Mouse (Mus musculus) liver, embryonic 12.5 days (tissue): Measurements from ENCODE around the gene Ints1. TPM values are rescaled to one million over a fixed set of nuclear protein-coding genes. Genes with fewer than 3 reads are reported as not detected.

ENCODE experiments used
- ATAC-seq: fragments of 200-750 bp; cut with Nextera tagmentation; 2 replicates; pipeline ENCODE4 v1.8.0; 2017; ENCODE audit warnings: moderate number of reproducible peaks, mild to moderate bottlenecking, moderate library complexity
- H3K27ac ChIP-seq: fragments of 300-500 bp; sonication (generic); 2 replicates; pipeline ENCODE4 v1.5.1; 2016; ENCODE audit warnings: mild to moderate bottlenecking
- H3K27me3 ChIP-seq: fragments of 300-500 bp; sonication (generic); replicated peaks from 2 replicates; pipeline ENCODE4 v1.6.1; 2016; ENCODE audit warnings: mild to moderate bottlenecking, moderate library complexity
- H3K36me3 ChIP-seq: fragments of 300-500 bp; sonication (generic); 2 replicates; pipeline ENCODE4 v1.6.1; 2016; ENCODE audit warnings: mild to moderate bottlenecking, moderate library complexity
- H3K4me1 ChIP-seq: fragments of 300-500 bp; sonication (generic); 2 replicates; pipeline ENCODE4 v1.6.1; 2016
- H3K4me2 ChIP-seq: fragments of 300-500 bp; sonication (generic); 2 replicates; pipeline ENCODE4 v1.6.1; 2016; ENCODE audit warnings: mild to moderate bottlenecking, moderate library complexity
- H3K4me3 ChIP-seq: fragments of 300-500 bp; sonication (generic); 2 replicates; pipeline ENCODE4 v1.5.1; 2016; ENCODE audit warnings: mild to moderate bottlenecking, moderate library complexity
- H3K9ac ChIP-seq: fragments of 300-500 bp; sonication (generic); 2 replicates; pipeline ENCODE4 v1.6.1; 2016; ENCODE audit warnings: mild to moderate bottlenecking, moderate library complexity
- H3K9me3 ChIP-seq: fragments of 300-500 bp; sonication (generic); replicated peaks from 2 replicates; pipeline ENCODE4 v1.6.1; 2016; ENCODE audit warnings: mild to moderate bottlenecking, moderate library complexity
- WGBS: fragments of 180-500 bp; shearing (Covaris S2); methylation state at CpG from one replicate; pipeline ENCODE4 v1.1.7; 2016; ENCODE audit not compliant: insufficient replicate concordance; 5-methylcytosine and 5-hydroxymethylcytosine counted together
- polyA plus RNA-seq: library from polyadenylated mRNA; unstranded; fragments of >200 nt; fragmentation: Nextera tagmentation; extraction: Ambion mirVana; gene quantifications from 2 replicates; pipeline ENCODE4 v1.2.1, GENCODE M21; 2016

The Ints1 gene
- polyA plus RNA-seq, 1 experiment from 2014 or later = 21.8 TPM

- H3K27me3 ChIP-seq = no peaks in the 10 kb centered on the region
- ATAC-seq = peak; percentile 82
- no peaks in the 10 kb centered on the region for H3K9me3 ChIP-seq
- H3K27ac ChIP-seq = peak within 1 kb of the TSS; percentile 97
- H3K4me1 ChIP-seq = peaks cover 67% of the 10 kb centered on the region
- peaks cover 25% of the 10 kb centered on the region for H3K36me3 ChIP-seq
- peak within 1 kb of the TSS; percentile 99 for H3K9ac ChIP-seq
- H3K4me3 ChIP-seq = peak within 1 kb of the TSS; percentile 97
- H3K4me2 ChIP-seq = peak within 1 kb of the TSS; percentile 80
- under 1% methylated on average over 92 of the region's 92 CpGs for WGBS
Observed at GRCm38 (mm10) chr5:139791227-139792158, 16.0 kb upstream of the Ints1 start, which contains the start of gene Mafk. Gene Mafk, plus strand, starts transcription at chr5:139791513.

DNA sequence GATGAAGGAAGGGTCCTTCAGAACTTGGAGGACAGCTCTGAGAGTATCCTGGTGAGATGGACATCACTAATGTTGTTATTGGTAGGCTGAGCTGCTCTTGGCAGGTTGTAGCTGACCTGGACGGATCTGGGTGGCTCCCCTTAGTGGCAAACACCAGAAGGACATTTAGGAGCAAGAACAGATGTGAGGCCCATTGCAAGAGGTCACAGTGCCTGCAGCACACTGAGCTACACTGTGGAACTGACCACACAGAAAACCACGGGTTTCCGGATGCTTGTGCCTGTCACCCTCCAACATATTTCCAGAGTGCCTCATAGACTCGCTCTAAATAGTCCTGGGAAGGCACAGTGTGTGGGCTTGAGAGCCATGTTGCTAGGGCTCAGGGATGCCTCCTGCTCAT lies 14.0 kb upstream of the Ints1 start:
- Histone ChIP-seq H3K27ac (peak overlapping the region; percentile 77; the same call in 1 of the 2 replicates), H3K9me3 (no peaks in the 10 kb centered on the region)

GRCm38 (mm10) chr5:139781406-139781805 lies 5.9 kb upstream of the Ints1 start:
- Histone ChIP-seq H3K4me2 (no peak overlapping the region), H3K9ac (no peak overlapping the region), H3K4me3 (no peak overlapping the region), H3K4me1 (peaks cover 10% of the 10 kb centered on the region), H3K36me3 (no peaks in the 10 kb centered on the region), H3K27ac (no peak overlapping the region), H3K27me3 (peaks cover 10% of the 10 kb centered on the region), H3K9me3 (no peaks in the 10 kb centered on the region)
- 77% methylated on average over 8 of the region's 8 CpGs for WGBS
- no peak for ATAC-seq

More for the DNA sequence above, 14.0 kb upstream of the Ints1 start:
- Histone ChIP-seq H3K27me3 (no peaks in the 10 kb centered on the region), H3K9ac (no peak overlapping the region), H3K4me1 (peaks cover 47% of the 10 kb centered on the region), H3K36me3 (peaks cover 5% of the 10 kb centered on the region), H3K4me3 (no peak overlapping the region), H3K4me2 (no peak overlapping the region)
- 35% methylated on average over 4 of the region's 4 CpGs for WGBS
- no peak for ATAC-seq

GRCm38 (mm10) chr5:139776966-139777365 lies 1.5 kb upstream of the Ints1 start:
- no peak overlapping the region for H3K4me3 ChIP-seq
- no peaks in the 10 kb centered on the region for H3K27me3 ChIP-seq
- peaks cover 32% of the 10 kb centered on the region for H3K4me1 ChIP-seq
- H3K27ac ChIP-seq = peak overlapping the region; percentile 36; the same call in 1 of the 2 replicates
- 47% methylated on average over 5 of the region's 5 CpGs for WGBS
- H3K36me3 ChIP-seq = peaks cover 23% of the 10 kb centered on the region
- no peak overlapping the region for H3K9ac ChIP-seq
- no peak for ATAC-seq
- H3K4me2 ChIP-seq = no peak overlapping the region
- no peaks in the 10 kb centered on the region for H3K9me3 ChIP-seq

DNA sequence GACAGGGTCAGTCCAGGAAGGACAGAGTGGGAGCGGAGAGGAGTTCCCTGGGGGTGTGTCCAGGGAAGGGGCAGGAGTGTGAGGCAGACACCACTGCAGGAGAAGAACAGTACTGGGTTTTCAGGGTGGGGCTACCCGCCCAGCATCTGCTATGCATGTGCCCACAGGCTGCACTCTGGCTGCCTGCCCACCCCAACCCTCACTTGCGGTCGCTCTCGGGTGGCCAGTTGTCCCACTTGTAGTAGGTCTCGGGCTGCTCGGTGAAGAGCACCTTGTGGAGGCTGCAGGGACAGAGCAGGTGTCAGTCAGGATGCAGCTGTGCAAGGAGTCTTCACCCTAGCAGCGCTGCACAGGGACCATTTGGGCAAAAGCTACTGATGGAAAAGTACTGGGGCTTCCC lies 7.3 kb downstream of the Ints1 start:
- Histone ChIP-seq H3K4me2 (no peak overlapping the region), H3K27ac (no peak overlapping the region), H3K9me3 (no peaks in the 10 kb centered on the region), H3K9ac (no peak overlapping the region), H3K4me3 (no peak overlapping the region), H3K27me3 (no peaks in the 10 kb centered on the region), H3K4me1 (no peaks in the 10 kb centered on the region), H3K36me3 (peaks cover 100% of the 10 kb centered on the region)
- no peak for ATAC-seq
- WGBS = 85% methylated on average over 8 of the region's 8 CpGs

GRCm38 (mm10) chr5:139764296-139764695 lies 11.2 kb downstream of the Ints1 start:
- Histone ChIP-seq H3K4me3 (no peak overlapping the region), H3K9me3 (no peaks in the 10 kb centered on the region), H3K27ac (no peak overlapping the region), H3K9ac (no peak overlapping the region), H3K36me3 (peaks cover 100% of the 10 kb centered on the region), H3K4me1 (no peaks in the 10 kb centered on the region), H3K4me2 (no peak overlapping the region), H3K27me3 (no peaks in the 10 kb centered on the region)
- 75% methylated on average over 11 of the region's 11 CpGs for WGBS
- ATAC-seq = peak; percentile 30; the same call in 1 of the 2 replicates

- Histone ChIP-seq H3K27ac (no peak overlapping the region), H3K4me1 (peaks cover 12% of the 10 kb centered on the region; the same call in 1 of the 2 replicates), H3K36me3 (peaks cover 100% of the 10 kb centered on the region), H3K9ac (no peak overlapping the region), H3K27me3 (no peaks in the 10 kb centered on the region), H3K9me3 (no peaks in the 10 kb centered on the region), H3K4me3 (no peak overlapping the region), H3K4me2 (no peak overlapping the region)
- ATAC-seq = no peak
- WGBS = 85% methylated on average over 16 of the region's 16 CpGs
Observed at GRCm38 (mm10) chr5:139758096-139758495, 17.4 kb downstream of the Ints1 start.

DNA sequence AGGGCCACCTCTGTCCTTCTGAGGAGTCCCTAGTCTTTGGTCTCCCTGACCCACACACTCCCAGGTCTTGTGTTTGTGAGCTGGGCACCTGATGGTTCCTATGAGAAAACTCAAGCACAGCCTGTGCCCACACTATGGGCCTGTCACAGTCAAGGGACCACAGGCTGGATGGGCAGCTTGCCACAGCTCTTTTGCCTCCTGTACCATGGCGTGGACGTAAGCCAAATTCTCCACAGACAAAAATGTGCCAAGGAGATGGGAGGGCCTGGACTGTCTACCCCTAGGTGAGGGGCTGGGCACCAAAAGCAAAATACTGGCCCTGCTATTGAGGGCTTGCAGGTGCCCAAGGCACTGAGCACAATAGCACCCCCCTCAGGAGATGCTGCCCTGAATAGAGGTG lies 18.9 kb downstream of the Ints1 start:
- Histone ChIP-seq H3K4me1 (peaks cover 12% of the 10 kb centered on the region), H3K27me3 (no peaks in the 10 kb centered on the region), H3K4me2 (no peak overlapping the region), H3K9ac (no peak overlapping the region), H3K9me3 (no peaks in the 10 kb centered on the region), H3K4me3 (no peak overlapping the region), H3K36me3 (peaks cover 100% of the 10 kb centered on the region), H3K27ac (no peak overlapping the region)
- 88% methylated on average over 2 of the region's 2 CpGs for WGBS
- ATAC-seq = no peak

- Histone ChIP-seq H3K9me3 (no peaks in the 10 kb centered on the region), H3K4me1 (peaks cover 13% of the 10 kb centered on the region), H3K4me3 (no peak overlapping the region), H3K27ac (no peak overlapping the region), H3K4me2 (no peak overlapping the region), H3K9ac (no peak overlapping the region), H3K27me3 (no peaks in the 10 kb centered on the region), H3K36me3 (peaks cover 100% of the 10 kb centered on the region)
- ATAC-seq = peak; percentile 56
- WGBS = 73% methylated on average over 12 of the region's 12 CpGs
Observed at GRCm38 (mm10) chr5:139756135-139756534, 19.3 kb downstream of the Ints1 start.

DNA sequence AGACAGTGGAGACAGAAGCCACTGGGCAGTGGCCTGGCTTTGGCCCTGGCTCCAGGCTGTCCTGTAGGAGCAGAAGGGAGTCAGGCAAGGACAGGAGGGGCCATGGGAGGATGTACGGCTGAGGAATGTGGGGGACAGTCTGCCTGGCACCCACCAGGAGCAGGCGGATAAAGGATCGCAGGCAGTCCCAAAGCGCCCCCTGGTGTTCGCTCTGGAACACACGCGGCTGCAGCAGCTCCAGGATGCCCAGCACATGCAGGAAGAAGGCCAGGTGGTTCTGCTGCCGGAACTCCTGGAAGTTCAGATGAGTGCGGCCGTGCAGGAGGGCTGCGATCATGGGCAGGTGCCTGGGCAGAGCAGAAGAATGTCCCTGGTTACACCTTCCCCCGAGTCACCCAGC lies 20.7 kb downstream of the Ints1 start:
- H3K27ac ChIP-seq = no peak overlapping the region
- no peaks in the 10 kb centered on the region for H3K9me3 ChIP-seq
- no peak overlapping the region for H3K4me3 ChIP-seq
- no peak overlapping the region for H3K9ac ChIP-seq
- H3K27me3 ChIP-seq = no peaks in the 10 kb centered on the region
- ATAC-seq = no peak
- H3K36me3 ChIP-seq = peaks cover 96% of the 10 kb centered on the region
- 38% methylated on average over 12 of the region's 12 CpGs for WGBS
- H3K4me1 ChIP-seq = peaks cover 18% of the 10 kb centered on the region
- no peak overlapping the region for H3K4me2 ChIP-seq

- peaks cover 5% of the 10 kb centered on the region; the same call in 1 of the 2 replicates for H3K27me3 ChIP-seq
- no peak overlapping the region for H3K4me3 ChIP-seq
- H3K4me2 ChIP-seq = no peak overlapping the region
- peak; percentile 3; the same call in 1 of the 2 replicates for ATAC-seq
- H3K9me3 ChIP-seq = no peaks in the 10 kb centered on the region
- H3K4me1 ChIP-seq = peaks cover 10% of the 10 kb centered on the region
- H3K27ac ChIP-seq = no peak overlapping the region
- H3K36me3 ChIP-seq = peaks cover 55% of the 10 kb centered on the region
- H3K9ac ChIP-seq = no peak overlapping the region
Observed at GRCm38 (mm10) chr5:139750535-139750934, 24.9 kb downstream of the Ints1 start.

GRCm38 (mm10) chr5:139749413-139750125 lies 25.9 kb downstream of the Ints1 start:
- Histone ChIP-seq H3K4me3 (no peak overlapping the region), H3K27ac (no peak overlapping the region), H3K4me1 (peaks cover 18% of the 10 kb centered on the region), H3K4me2 (no peak overlapping the region), H3K9ac (no peak overlapping the region), H3K27me3 (peaks cover 5% of the 10 kb centered on the region; the same call in 1 of the 2 replicates), H3K9me3 (no peaks in the 10 kb centered on the region), H3K36me3 (peaks cover 45% of the 10 kb centered on the region)
- WGBS = 77% methylated on average over 16 of the region's 16 CpGs
- ATAC-seq = no peak
